Mouse (Mus musculus): Measurements from ENCODE around the gene Tbc1d10c. TPM values are rescaled to one million over a fixed set of nuclear protein-coding genes. Genes with fewer than 3 reads are reported as not detected.

Gene Tbc1d10c
- total RNA-seq (2023) = 100 to 1,000 TPM; 110 to 127 TPM

DNA sequence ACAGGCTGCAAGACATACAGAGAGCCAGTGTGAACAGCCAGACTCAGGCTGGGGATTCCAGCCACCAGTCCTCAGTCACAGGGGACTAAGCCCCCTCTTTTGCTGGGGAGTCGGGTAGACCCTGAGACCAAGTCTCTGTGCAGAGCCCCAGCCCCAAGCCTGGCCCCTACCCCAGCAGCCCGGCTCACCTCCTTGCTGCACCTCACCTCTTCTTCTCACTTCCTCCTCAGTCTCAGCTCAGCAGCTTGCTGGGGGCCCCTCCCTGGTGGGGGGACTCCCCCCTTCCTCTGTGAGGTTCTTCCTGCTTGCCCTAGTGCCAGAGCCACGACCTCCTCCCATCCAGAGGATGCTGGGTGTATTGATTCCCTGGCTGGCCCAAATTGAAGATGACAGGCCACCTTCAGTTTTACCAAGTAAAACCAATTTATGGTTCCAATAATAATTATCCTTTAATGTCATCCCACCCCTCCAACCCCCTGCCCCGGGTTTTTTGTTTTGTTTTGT, at the start of gene Tbc1d10c:
TSS of gene Tbc1d10c (minus strand) at position 454 of the 504 bp plus-strand sequence.

GRCm38 (mm10) chr19:4231253-4232185, 40.4 kb upstream of the Tbc1d10c start, which contains the start of gene Pold4:
Gene Pold4 (plus strand): TSS chr19:4231899.

GRCm38 (mm10) chr19:4214071-4214770, 23.1 kb upstream of the Tbc1d10c start, which contains the start of the genes Clcf1 and AC109138.7:
Gene Clcf1 (plus strand): TSS chr19:4214238.
Gene AC109138.7 (plus strand): TSS chr19:4214357.

GRCm38 (mm10) chr19:4201291-4201909, 10.3 kb upstream of the Tbc1d10c start, which contains the start of gene Rad9a:
Gene Rad9a (minus strand): TSS chr19:4201662.

DNA sequence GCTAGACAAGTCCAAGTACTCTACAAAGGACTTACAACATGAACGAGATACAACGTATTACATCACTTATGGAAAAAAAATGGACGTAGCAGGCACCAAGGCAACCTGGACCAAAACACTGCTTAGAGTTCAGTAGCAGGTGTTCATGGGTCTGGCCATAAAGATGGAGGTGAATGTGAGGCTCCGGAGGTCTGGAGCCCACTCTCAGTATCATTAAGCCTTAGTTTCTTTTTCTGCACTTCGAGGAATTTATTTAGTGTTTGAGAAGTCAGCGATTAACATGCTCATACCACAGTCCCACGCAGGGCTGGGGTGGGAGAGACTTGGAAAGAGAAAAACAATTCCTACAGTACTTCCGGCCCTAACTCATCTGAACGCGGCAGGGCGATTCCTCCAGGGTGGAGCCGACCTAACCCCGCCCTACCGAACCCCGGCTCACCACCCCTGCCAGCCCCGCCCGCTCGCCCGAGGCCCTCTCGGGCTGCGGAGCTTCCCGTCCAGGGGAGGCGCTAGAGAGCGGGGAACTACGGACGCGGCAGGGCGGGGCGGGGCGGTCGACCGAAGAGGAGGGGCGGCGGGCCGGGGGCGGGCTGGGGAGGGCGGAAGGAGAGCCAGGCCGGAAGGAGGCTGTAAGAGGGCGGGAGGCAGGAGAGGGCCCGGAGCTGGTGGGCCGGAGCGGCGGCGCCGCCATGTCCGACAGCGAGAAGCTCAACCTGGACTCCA, 605 bp upstream of the Tbc1d10c start, which contains the start of gene Ppp1ca:
TSS of gene Ppp1ca (plus strand) at position 538 of the 723 bp plus-strand sequence.

GRCm38 (mm10) chr19:4175368-4175947, 15.6 kb downstream of the Tbc1d10c start, which contains the start of gene Carns1:
Gene Carns1 (minus strand): TSS chr19:4175479.

DNA sequence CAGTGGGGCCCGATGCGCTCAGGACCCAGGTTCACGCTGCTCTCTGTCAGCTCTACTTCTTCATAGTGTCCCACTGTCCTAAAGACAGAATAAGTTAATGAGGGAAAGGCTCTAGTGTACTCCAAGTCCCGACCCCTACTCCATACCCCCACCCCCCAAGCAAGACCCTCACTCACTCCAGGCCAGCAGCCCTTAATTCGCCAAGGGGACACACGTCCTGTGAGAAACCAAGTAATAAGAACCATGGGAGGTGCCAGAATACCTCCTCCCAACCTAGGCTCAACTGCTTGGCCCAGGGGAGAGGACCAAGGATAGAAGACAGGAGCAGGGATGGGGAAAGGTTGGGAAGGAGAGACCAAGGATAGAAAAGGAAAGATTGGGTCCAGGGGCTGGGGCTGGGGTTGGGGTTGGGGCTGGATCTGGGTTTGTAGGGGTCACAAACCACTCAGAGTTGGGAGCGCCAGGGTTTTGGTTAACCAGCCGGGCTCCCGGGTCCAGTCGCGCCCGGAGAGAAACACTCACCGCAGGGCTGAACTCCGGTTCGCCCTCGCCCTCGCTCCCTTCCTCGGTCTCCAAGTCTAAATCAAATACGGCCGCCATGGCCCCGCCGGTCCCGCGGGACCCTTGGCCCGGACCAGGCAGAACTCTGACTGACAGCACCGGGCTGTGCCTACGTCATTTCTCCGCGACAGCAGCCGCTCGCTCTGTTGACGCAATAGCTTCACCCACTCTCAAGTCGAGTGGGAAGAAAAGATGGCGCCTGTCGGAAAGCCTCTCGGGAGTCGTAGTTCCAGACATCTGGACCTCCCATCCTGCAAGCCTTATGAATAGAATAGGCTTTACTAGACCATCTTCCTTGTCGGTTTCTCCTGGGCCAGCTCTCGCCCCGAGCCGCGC, 28.2 kb downstream of the Tbc1d10c start, which contains the start of gene Rps6kb2:
TSS of gene Rps6kb2 (minus strand) at position 709 of the 897 bp plus-strand sequence.

DNA sequence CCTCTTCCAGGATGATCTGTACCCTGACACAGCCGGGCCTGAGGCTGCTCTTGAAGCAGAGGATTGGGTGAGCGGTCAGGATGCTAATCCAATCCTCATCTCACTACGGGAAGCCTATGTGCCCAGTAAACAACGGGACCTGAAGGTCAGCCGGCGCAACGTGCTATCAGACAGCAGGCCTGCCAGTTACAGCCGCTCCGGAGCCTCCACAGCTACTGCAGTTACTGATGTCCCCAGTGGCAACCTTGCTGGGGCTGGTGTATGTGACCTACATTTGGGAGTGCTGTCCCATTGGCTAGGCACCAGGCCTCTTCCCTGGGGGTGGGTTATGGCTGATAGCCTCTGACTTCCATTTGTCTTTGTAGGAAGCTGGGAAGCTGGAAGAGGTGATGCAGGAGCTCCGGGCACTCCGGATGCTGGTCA, 37.8 kb downstream of the Tbc1d10c start, which contains the start of gene Ptprcap:
TSS of gene Ptprcap (plus strand) at position 373 of the 423 bp plus-strand sequence.

GRCm38 (mm10) chr19:4148491-4148806, 42.6 kb downstream of the Tbc1d10c start, which contains the start of gene Coro1b:
Gene Coro1b (plus strand): TSS chr19:4148619.

DNA sequence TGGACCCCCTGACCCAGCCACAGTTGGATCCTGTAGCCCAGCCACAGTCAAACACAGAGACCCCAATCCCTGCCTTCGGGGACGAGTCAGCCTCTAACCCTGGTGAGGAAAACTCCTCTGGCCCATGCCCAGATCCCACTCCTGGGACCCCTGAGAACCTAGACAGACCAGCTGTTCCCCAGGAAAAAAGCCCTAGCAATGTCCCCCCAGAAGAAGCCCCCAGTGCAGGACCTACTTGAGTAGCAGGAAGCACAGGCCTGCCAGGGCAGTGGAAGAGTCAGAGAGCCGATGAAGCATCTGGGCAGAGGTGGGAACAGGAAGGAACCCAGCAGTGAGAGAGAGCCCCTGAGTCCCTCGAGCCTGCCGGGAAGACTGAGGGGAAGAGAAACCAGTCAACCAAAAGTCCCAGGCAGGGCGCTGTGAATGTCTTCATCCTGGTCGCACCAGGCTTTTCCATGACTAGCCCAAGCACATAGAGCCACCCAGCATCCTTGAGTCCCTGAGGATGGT, 47.3 kb downstream of the Tbc1d10c start, which contains the start of gene Cabp4:
TSS of gene Cabp4 (minus strand) at position 275 of the 510 bp plus-strand sequence.

DNA sequence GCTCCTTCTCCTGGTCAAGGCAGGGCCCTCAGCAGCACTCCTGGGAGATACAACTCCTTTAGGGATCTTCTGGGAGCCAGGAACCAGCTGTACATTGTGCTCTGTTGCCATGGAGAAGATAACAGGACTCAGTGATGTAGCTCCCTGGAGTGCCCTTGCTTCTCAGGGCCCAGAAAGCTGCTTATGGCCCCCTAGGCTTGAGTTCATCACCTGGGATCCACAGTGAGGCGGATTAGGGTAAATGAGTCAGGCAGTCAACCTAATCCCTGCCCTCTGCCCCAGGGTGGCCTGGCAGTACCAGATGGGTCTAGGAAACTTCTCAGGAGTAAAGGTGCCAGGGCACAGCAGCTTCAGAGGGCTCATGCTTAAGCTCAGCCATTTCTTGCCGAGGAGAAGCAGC, 51.6 kb downstream of the Tbc1d10c start, which contains the start of gene Gpr152:
TSS of gene Gpr152 (plus strand) at position 342 of the 400 bp plus-strand sequence.

Other genes starting within 250 kb of the Tbc1d10c start
- 10 to 100 TPM; 12.3 to 12.6 TPM for gene Aldh3b3, start 232.6 kb downstream of the Tbc1d10c start, total RNA-seq (2023)
- gene Aldh3b2, start 219.0 kb downstream of the Tbc1d10c start, total RNA-seq (2023) = 10 to 100 TPM; 12.7 to 16.4 TPM
- under 1 TPM in 1 of 2 experiments, not detected in 1; 0.42 TPM for gene Acy3, start 204.7 kb downstream of the Tbc1d10c start, total RNA-seq (2023)
- gene Tbx10, start 198.5 kb downstream of the Tbc1d10c start, total RNA-seq (2023) = not detected
- 1 to 10 TPM; 5.2 to 5.9 TPM for gene Nudt8, start 190.7 kb downstream of the Tbc1d10c start, total RNA-seq (2023)
- gene Gm49405, start 190.7 kb downstream of the Tbc1d10c start, total RNA-seq (2023) = 1 to 10 TPM in 1 of 2 experiments, under 1 TPM in 1; 0.70 to 1.0 TPM
- gene Doc2g, start 188.0 kb downstream of the Tbc1d10c start, total RNA-seq (2023) = 1 to 10 TPM in 1 of 2 experiments, under 1 TPM in 1; 0.55 to 2.2 TPM
- 10 to 100 TPM; 69.0 to 69.5 TPM for gene Ndufv1, start 178.5 kb downstream of the Tbc1d10c start, total RNA-seq (2023)
- gene Gstp1, start 153.3 kb downstream of the Tbc1d10c start, total RNA-seq (2023) = 10 to 100 TPM; 71.2 to 96.6 TPM
- gene Gstp2, start 145.3 kb downstream of the Tbc1d10c start, total RNA-seq (2023) = 1 to 10 TPM; 5.9 to 8.4 TPM
- gene Gstp3, start 131.7 kb downstream of the Tbc1d10c start, total RNA-seq (2023) = 1 to 10 TPM; 5.3 to 8.8 TPM
- gene Cabp2, start 109.7 kb downstream of the Tbc1d10c start, total RNA-seq (2023) = not detected
- 100 to 1,000 TPM; 208 to 221 TPM for gene Cdk2ap2, start 94.1 kb downstream of the Tbc1d10c start, total RNA-seq (2023)
- 100 to 1,000 TPM; 161 to 176 TPM for gene Pitpnm1, start 91.3 kb downstream of the Tbc1d10c start, total RNA-seq (2023)
- gene Aip, start 65.4 kb downstream of the Tbc1d10c start, total RNA-seq (2023) = 100 to 1,000 TPM in 1 of 2 experiments, 10 to 100 TPM in 1; 96.8 to 101 TPM
- gene Gpr152, start 51.5 kb downstream of the Tbc1d10c start, total RNA-seq (2023) = not detected
- gene Cabp4, start 47.3 kb downstream of the Tbc1d10c start, total RNA-seq (2023) = under 1 TPM in 1 of 2 experiments, not detected in 1; 0.22 TPM
- 100 to 1,000 TPM; 186 to 201 TPM for gene Coro1b, start 42.7 kb downstream of the Tbc1d10c start, total RNA-seq (2023)
- 10 to 100 TPM in 1 of 2 experiments, 1 to 10 TPM in 1; 8.0 to 11.7 TPM for gene Ptprcap, start 37.7 kb downstream of the Tbc1d10c start, total RNA-seq (2023)
- gene Rps6kb2, start 27.9 kb downstream of the Tbc1d10c start, total RNA-seq (2023) = 10 to 100 TPM; 43.1 to 43.8 TPM
- gene Carns1, start 15.8 kb downstream of the Tbc1d10c start, total RNA-seq (2023) = 10 to 100 TPM; 24.4 to 28.9 TPM
- 100 to 1,000 TPM; 420 to 454 TPM for gene Ppp1ca, start 781 bp upstream of the Tbc1d10c start, total RNA-seq (2023)
- gene Rad9a, start 10.4 kb upstream of the Tbc1d10c start, total RNA-seq (2023) = 10 to 100 TPM; 30.2 to 36.5 TPM
- 1 to 10 TPM; 2.4 to 2.8 TPM for gene Clcf1, start 23.0 kb upstream of the Tbc1d10c start, total RNA-seq (2023)
- not detected for gene AC109138.7, start 23.1 kb upstream of the Tbc1d10c start, total RNA-seq (2023)
- gene Pold4, start 40.6 kb upstream of the Tbc1d10c start, total RNA-seq (2023) = 10 to 100 TPM; 55.9 to 59.1 TPM
- 10 to 100 TPM; 29.4 to 30.5 TPM for gene Ssh3, start 77.9 kb upstream of the Tbc1d10c start, total RNA-seq (2023)
- gene Ankrd13d, start 91.9 kb upstream of the Tbc1d10c start, total RNA-seq (2023) = 10 to 100 TPM; 30.7 to 42.6 TPM
- gene Grk2, start 114.9 kb upstream of the Tbc1d10c start, total RNA-seq (2023) = 100 to 1,000 TPM; 416 to 479 TPM
- gene Kdm2a, start 207.0 kb upstream of the Tbc1d10c start, total RNA-seq (2023) = 100 to 1,000 TPM in 1 of 2 experiments, 10 to 100 TPM in 1; 90.4 to 121 TPM
- not detected for gene Rhod, start 248.1 kb upstream of the Tbc1d10c start, total RNA-seq (2023)

Measured in neutrophil, adult 83 days (primary cell).